Mouse (Mus musculus): ENCODE results near the gene Zbtb40. TPM values are rescaled to one million over a fixed set of nuclear protein-coding genes. Genes with fewer than 3 reads are reported as not detected.
A peak's percentile ranks its signal among the peaks of the same experiment; 100 is the strongest.

Zbtb40 gene
- total RNA-seq, 2 experiments from 2014 or later, result 5.7 to 10.3 TPM

GRCm38 (mm10) chr4:137038501-137038900 is 10.1 kb downstream of the Zbtb40 start:
- ATAC-seq (replicated peaks; ENCODE audit: low FRiP score, low TSS enrichment, poor library complexity, severe bottlenecking), result no peak

- ATAC-seq (replicated peaks; ENCODE audit: low FRiP score, low TSS enrichment, poor library complexity, severe bottlenecking), result no peak
These were observed 10.5 kb downstream of the Zbtb40 start for GRCm38 (mm10) chr4:137038096-137038495.

GRCm38 (mm10) chr4:137033115-137033887 is 15.3 kb downstream of the Zbtb40 start:
- no peak for ATAC-seq (replicated peaks; ENCODE audit: low FRiP score, low TSS enrichment, poor library complexity, severe bottlenecking)

DNA sequence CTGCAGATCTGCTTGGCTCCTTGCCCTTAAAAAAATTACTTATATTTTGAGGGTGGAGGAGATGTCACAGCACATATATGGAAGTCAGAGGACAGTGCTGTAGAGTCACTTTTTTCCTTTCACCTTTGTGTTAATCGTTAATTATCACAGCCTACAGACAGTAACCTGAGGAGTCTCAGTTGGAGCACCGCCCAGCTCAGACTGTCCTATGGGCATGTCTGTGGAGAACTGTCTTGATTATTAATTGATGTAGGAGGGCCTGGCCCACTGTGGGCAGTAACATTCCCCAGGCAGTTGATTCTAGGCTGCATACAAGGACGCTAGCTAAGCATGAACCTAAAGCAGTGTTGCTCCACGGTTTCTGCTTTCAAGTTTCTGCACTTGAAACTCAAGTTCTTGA is 16.1 kb downstream of the Zbtb40 start:
- ATAC-seq (replicated peaks; ENCODE audit: low FRiP score, low TSS enrichment, poor library complexity, severe bottlenecking), result no peak

DNA sequence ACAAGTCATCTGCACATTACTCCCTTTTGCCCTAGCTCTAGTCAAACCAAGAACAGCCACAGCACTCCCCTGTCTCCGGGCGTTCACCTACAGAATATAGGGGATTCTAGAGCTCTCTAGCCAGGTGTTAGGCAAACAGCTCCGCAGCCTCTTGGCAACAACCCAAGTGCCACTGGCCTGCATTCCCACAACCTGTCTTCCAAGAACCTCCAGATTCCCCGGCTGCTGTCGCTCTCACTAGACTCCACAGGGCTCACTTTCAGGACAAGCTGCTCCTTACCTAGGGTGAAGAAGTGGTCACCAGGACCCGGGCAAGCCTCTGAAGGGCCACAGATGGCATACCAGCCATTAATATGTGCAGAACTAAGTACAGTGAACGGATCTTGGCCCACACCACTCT is 17.3 kb downstream of the Zbtb40 start:
- no peak for ATAC-seq (replicated peaks; ENCODE audit: low FRiP score, low TSS enrichment, poor library complexity, severe bottlenecking)

GRCm38 (mm10) chr4:137029348-137029747 is 19.3 kb downstream of the Zbtb40 start:
- no peak for ATAC-seq (replicated peaks; ENCODE audit: low FRiP score, low TSS enrichment, poor library complexity, severe bottlenecking)

DNA sequence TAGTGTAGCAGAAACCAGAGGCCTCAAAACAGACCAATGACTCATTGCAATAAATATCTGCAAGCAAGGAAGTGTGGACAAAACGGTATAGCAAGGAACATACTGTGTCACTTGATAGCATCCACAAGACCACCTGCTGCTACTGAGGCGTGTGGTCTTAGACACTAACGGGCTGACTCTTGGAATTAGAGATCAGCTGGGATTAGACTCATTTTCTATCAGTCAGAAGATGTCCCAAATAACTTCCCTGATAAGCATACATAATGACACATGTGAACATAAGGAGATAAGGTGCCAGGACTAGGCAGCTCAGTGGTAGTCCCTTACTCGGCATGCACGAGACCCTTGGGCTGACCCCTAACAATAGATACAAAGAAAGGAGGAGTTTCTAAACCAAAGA is 21.6 kb downstream of the Zbtb40 start:
- ATAC-seq (replicated peaks; ENCODE audit: low FRiP score, low TSS enrichment, poor library complexity, severe bottlenecking), result peak; percentile 30

DNA sequence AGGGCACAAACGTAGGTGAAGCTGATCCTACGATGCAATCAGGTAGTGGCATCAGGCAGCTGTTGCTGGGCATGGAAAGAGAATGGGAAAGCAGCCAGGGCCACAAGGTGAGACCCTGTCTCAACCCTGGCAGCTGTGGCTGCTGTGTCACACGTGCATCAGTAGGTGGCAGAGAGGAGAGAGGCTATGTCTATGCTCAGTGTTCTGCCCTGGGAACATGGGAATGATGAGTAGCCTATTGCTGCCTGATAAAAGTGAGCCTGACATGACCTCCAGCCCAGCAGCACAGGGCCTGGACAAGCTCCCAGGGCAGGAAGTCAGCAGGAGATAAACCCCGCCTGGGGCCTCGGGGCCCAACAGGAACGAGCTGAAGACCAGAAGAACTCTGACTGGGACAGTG is 23.0 kb downstream of the Zbtb40 start:
- peak; percentile 58 for ATAC-seq (replicated peaks; ENCODE audit: low FRiP score, low TSS enrichment, poor library complexity, severe bottlenecking)

DNA sequence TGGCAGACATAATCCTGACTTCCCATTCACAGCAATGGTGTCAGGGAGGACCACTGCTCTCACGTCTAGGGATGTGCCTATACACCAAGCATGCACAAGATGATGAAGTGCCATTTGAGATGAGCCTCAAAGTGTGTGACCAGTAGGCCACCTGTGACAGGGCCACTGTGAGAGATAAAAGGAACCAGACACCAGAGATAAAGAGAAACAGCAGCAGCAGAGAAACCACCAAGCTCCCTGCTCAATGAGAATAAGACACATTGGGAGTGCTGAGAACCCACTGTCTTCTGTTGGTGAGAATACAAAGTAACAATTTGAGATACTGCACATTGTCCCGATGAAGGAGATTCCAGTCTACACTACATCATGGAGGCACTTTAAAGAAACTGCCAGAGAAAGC is 23.5 kb downstream of the Zbtb40 start:
- ATAC-seq (replicated peaks; ENCODE audit: low FRiP score, low TSS enrichment, poor library complexity, severe bottlenecking), result peak; percentile 71

DNA sequence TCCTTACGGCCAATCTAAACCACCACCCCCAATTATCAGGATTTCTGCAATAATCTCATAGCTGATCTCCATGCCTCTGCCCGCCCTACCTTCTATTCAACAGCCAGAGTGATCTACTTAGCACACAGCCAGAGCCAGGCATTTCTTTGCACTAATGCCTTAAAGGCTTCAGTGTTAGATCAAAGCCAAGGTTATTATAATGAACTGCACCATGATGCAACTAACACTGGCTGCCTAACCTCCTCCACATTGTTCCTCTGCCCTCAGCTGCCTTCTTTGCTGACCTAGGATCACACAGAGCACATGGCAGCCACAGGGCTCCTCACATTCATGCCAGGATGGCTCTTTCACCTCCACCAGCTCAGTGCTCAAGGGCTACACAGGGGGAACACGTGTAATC is 28.5 kb downstream of the Zbtb40 start:
- ATAC-seq (replicated peaks; ENCODE audit: low FRiP score, low TSS enrichment, poor library complexity, severe bottlenecking), result no peak

DNA sequence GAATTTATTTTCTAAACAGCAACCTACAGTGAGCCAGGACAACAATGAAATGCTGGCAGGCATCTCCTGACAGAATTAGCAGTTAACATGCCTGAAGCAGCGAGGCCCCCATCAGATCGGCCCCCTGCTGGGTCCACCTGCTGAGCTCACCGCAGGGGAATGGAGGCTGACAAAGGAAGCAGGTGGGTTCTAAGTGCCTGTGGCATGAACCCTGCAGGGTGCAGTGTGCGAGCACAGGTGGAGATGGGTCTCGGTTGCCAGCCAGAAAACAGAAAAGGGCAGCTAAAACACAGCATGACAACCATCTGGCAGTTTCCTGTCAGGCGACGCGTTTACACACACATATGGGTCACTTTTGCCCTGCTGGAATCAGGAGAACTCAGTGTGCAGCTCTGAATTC is 32.7 kb downstream of the Zbtb40 start:
- ATAC-seq (replicated peaks; ENCODE audit: low FRiP score, low TSS enrichment, poor library complexity, severe bottlenecking), result no peak

- peak; percentile 55; the same call in 1 of the 2 replicates for ATAC-seq (replicated peaks; ENCODE audit: low FRiP score, low TSS enrichment, poor library complexity, severe bottlenecking)
These were observed 33.1 kb downstream of the Zbtb40 start for GRCm38 (mm10) chr4:137015476-137015856.

DNA sequence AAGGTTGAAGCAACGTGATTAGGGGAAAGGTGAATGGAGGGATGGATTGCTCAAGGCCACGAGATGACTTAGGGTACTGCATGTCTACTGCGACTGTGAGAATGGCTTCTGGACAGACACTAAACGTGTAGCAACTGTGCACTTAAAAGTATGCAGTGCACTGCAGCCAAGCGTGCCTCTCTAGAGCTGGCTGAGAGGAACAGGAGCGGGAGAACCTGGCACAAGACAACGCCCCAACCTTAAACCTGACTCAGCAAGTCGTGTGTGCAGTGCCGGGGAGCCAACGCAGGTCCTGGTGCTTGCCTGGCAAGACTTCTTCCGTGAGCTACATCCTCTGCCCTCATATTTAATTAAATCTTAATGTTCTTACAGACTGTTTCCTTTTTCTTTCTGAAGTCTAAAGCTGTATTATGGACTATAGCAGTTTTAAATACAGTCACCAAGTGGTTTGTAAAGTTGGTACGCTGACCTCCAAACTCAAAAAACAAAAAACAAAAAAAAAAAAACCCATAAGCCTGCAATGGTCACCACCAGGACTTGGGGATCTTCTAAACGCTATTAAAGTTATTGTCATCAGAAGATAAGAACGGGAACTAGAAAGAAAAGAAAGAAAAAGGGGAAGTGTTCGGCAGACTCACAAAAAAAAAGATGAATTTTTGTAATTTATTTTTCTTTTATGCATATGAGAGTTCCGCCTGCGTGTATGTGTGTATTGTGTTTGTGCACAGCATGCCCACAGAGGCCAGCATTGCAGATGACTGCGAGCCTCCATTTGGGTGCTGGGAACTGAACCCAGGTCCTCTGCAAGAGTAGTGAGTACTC is 33.7 kb downstream of the Zbtb40 start:
- ATAC-seq (replicated peaks; ENCODE audit: low FRiP score, low TSS enrichment, poor library complexity, severe bottlenecking), result no peak

DNA sequence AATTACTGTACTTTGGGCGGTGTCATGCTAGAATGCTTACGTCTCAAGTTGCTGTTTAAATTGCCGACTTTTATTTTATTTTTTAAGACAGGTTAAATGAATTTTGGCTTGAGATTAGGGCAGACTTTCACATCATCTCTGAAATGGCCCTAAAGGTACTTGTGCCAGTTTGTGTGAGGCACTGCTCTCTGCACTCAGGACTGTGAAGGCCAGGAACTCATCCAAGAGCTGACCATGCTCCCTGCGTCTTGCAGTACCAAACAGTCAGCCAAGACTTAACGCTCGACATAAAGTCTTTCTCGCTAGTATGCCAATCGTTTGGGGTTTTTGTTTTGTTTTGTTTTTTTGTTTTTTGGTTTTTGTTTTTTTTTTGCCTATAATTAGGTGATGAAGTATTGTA is 34.5 kb downstream of the Zbtb40 start:
- no peak for ATAC-seq (replicated peaks; ENCODE audit: low FRiP score, low TSS enrichment, poor library complexity, severe bottlenecking)

DNA sequence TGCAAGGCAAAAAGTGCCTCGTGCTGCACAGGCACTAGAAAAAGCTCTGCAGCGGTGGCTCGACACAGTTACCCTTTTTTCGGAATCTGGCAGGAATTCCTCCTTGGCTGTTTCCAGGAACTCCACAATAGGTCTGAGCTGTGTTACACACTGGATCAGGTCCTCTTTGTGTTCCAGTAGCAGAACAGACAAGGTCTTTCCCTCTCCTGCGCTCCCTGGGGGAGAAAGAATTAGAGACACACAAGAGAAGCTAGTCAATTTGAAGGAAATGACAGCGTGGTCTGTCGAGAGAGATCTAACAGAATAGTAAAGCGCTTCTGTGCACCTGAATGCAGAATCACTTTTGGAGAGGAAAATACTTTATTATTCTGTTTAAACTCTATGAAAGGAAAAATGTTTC is 41.6 kb downstream of the Zbtb40 start:
- no peak for ATAC-seq (replicated peaks; ENCODE audit: low FRiP score, low TSS enrichment, poor library complexity, severe bottlenecking)

DNA sequence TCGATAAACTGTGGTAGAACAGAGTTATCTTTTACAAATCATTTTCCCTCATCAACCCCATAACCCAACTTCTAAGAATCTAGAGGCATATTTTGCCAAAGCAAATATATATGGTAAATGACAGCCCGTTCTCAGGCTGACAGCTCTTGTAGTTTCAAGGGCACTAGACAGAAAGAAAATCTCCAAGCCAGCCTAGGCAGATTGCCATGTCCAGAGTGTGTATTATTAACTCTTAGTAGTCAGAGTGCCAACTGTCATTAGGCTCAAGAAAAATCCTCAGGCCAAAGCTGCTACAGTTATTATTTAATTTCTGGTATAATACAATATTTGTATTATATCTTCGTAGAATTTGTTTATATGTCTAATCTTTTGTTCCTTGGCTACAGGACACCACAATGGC is 46.8 kb downstream of the Zbtb40 start:
- no peak for ATAC-seq (replicated peaks; ENCODE audit: low FRiP score, low TSS enrichment, poor library complexity, severe bottlenecking)

DNA sequence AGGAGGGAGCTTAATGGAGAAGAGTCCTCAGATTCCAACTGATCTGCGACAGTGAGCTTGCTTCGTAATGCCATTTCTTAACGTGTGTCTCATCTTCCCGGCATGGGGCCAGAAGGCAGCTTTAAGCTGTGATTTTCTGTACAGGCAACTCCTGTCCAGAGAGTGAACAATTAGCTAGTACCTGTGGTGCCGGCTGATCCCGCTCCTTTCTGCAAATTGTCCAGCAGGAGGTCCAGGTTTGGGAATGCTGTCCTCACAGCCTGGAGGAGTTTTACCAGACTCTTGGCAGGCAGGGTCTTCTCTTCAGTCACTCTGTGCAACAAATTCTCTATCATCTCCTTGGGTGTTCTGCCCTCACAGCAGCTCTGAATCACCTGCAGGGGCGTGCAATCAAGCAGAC is 47.6 kb downstream of the Zbtb40 start:
- no peak for ATAC-seq (replicated peaks; ENCODE audit: low FRiP score, low TSS enrichment, poor library complexity, severe bottlenecking)

- no peak for ATAC-seq (replicated peaks; ENCODE audit: low FRiP score, low TSS enrichment, poor library complexity, severe bottlenecking)
These were observed 50.2 kb downstream of the Zbtb40 start for GRCm38 (mm10) chr4:136998371-136998770.

DNA sequence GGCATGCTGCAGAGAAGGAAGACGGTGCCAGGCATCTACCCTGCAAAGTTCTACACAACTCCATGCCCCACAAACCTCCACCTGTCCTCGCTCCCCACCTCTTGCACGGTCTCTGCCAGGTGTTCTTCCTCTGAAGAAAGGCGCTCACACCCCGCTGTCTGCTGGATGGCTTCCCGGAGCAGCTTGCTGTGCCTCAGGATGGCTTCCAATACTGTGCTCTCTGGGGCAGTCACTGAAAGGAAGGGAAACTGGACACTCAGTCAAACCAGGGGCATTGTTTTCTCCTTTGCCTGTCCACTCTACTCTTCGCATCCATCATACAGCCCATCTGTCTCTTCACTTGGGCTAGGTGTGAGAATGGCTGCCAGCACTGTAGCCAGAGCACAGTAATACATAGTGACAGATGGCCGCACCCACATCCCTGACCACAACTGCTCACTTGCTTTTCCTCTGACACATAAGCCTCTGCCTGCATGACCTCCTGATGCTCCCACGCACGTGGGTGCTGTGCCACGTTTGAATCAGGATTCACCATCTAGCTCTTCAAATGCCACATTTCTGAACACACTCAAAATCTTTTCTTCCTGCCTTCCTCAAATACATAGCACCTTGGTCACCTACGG is 50.8 kb downstream of the Zbtb40 start:
- ATAC-seq (replicated peaks; ENCODE audit: low FRiP score, low TSS enrichment, poor library complexity, severe bottlenecking), result no peak

DNA sequence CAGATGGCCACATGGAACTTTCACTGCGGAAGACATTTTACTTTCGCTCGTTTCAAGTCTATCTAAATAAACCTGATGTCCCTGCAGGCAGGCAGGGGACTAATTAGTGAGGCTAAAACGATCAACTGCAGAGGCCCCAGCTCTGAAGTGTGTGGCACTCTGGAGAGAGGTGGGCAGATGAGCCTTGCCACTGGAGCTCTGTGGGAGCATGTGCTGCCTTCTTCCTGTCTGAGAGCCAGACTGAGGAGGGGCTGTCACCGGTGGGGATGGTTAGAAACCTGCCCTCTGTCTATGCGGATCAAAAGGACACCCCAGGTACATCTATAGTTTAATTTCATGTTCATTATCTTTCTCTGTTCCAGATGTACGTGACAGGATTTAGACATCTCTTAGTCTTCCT is 51.7 kb downstream of the Zbtb40 start:
- ATAC-seq (replicated peaks; ENCODE audit: low FRiP score, low TSS enrichment, poor library complexity, severe bottlenecking), result no peak

Data from megakaryocyte-erythroid progenitor cell, adult 5-6 weeks (primary cell).